Mouse (Mus musculus) myocyte (in vitro differentiated cells): ENCODE measurements around the gene Dgki.

Experiments
- E2F4 ChIP-seq: IDR thresholded peaks from one replicate; pipeline ENCODE4 v1.6.1; 2011; ENCODE audit warnings: mild to moderate bottlenecking, control low read depth, moderate library complexity; ENCODE audit not compliant: insufficient read depth
- MAX ChIP-seq: IDR thresholded peaks from one replicate; pipeline ENCODE4 v1.6.1; 2011; ENCODE audit warnings: low read depth, mild to moderate bottlenecking, control low read depth
- MYOD1 ChIP-seq, 3 experiments: IDR thresholded peaks; one replicate each; pipeline ENCODE4 v1.6.1; 2011; ENCODE audit warnings: control low read depth in 2 of 3, low read depth in 2 of 3, mild to moderate bottlenecking in 2 of 3, moderate library complexity in 1 of 3; ENCODE audit not compliant: insufficient read length in 2 of 3, control insufficient read depth in 1 of 3
- MYOG ChIP-seq, 3 experiments: IDR thresholded peaks; one replicate each; pipeline ENCODE4 v1.6.1; 2011; ENCODE audit warnings: control low read depth in 2 of 3, low read depth in 2 of 3, mild to moderate bottlenecking in 2 of 3; ENCODE audit not compliant: insufficient read length in 2 of 3, control insufficient read depth in 1 of 3, insufficient read depth in 1 of 3
- POLR2A ChIP-seq: IDR thresholded peaks from one replicate; pipeline ENCODE4 v1.6.1; 2011; ENCODE audit warnings: low read depth, mild to moderate bottlenecking, control low read depth, moderate library complexity; ENCODE audit not compliant: insufficient read length
- POLR2AphosphoS2 ChIP-seq: IDR thresholded peaks from one replicate; pipeline ENCODE4 v1.6.1; 2011; ENCODE audit warnings: low read depth, control low read depth; ENCODE audit not compliant: insufficient read length
- REST ChIP-seq: IDR thresholded peaks from one replicate; pipeline ENCODE4 v1.6.1; 2011; ENCODE audit warnings: mild to moderate bottlenecking, control low read depth, moderate library complexity; ENCODE audit not compliant: insufficient read depth, insufficient read length
- SRF ChIP-seq: IDR thresholded peaks from one replicate; pipeline ENCODE4 v1.6.1; 2011; ENCODE audit warnings: low read depth; ENCODE audit not compliant: control insufficient read depth, insufficient read length
- TCF12 ChIP-seq: IDR thresholded peaks from one replicate; pipeline ENCODE4 v1.6.1; 2011; ENCODE audit warnings: mild to moderate bottlenecking, control low read depth; ENCODE audit not compliant: poor library complexity, insufficient read depth, severe bottlenecking
- TCF3 ChIP-seq: IDR thresholded peaks from one replicate; pipeline ENCODE4 v1.6.1; 2011; ENCODE audit warnings: low read depth, control low read depth; ENCODE audit not compliant: insufficient read length
- USF1 ChIP-seq: IDR thresholded peaks from one replicate; pipeline ENCODE4 v1.6.1; 2011; ENCODE audit warnings: low read depth, mild to moderate bottlenecking, control low read depth, moderate library complexity

DNA sequence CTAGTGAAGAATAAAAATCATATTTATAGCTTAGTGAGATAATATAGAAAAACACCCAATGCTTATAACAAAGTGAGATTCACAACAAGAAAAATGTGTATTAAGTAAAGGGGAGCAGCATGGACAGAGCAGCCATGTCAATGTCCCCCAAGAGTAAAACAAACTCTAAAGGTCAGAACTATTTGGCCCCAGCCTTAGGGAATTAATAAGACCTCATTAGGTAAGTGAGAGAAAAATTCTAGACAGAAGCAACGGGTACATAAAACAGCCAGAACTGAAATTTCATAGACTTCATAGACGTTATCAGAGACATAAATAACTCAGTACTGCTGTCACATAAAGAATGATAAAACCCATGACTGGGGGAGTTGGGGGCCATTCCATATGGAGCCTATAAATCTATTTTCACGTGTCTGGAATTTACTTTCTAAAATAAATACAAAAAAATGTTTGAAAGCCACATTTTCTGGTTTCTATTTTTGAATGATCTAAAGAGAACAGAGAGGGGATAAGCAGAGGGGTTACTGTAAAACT, 402.3 kb downstream of the Dgki start:
- no peak for TF ChIP-seq MYOG (IDR thresholded peaks at IDR 0.05; ENCODE audit: control insufficient read depth in 1 of 3, insufficient read depth in 1 of 3, insufficient read length in 2 of 3, low read depth in 2 of 3)
- no peak for TF ChIP-seq POLR2A
- TF ChIP-seq MAX, result no peak
- no peak for TF ChIP-seq USF1
- TF ChIP-seq SRF, result no peak
- TF ChIP-seq MYOD1 (IDR thresholded peaks at IDR 0.05; ENCODE audit: control insufficient read depth in 1 of 3, insufficient read length in 2 of 3, low read depth in 2 of 3), result no peak
- TF ChIP-seq TCF12, result no peak
- TF ChIP-seq REST, result no peak
- no peak for TF ChIP-seq POLR2AphosphoS2
- TF ChIP-seq E2F4, result no peak
- no peak for TF ChIP-seq TCF3
